Mouse (Mus musculus): ENCODE data around the gene Sp6. TPM values are rescaled to one million over a fixed set of nuclear protein-coding genes. Genes with fewer than 3 reads are reported as not detected.

The Sp6 gene
- polyA plus RNA-seq, 1 experiment from 2014 or later: 0.03 TPM

GRCm38 (mm10) chr11:96982355-96982754 is 30.8 kb upstream of the Sp6 start:
- Histone ChIP-seq H3K9ac (no peak overlapping the region), H3K4me1 (replicated peaks) (peaks cover 27% of the 10 kb centered on the region), H3K27ac (replicated peaks) (no peak overlapping the region), H3K36me3 (replicated peaks) (no peaks in the 10 kb centered on the region), H3K9me3 (replicated peaks) (no peaks in the 10 kb centered on the region), H3K27me3 (peaks cover 39% of the 10 kb centered on the region), H3K4me3 (replicated peaks) (no peak overlapping the region), H3K4me2 (peak overlapping the region; percentile 11; the same call in 1 of the 2 replicates)
- no peak for ATAC-seq (ENCODE audit: insufficient read depth)
- WGBS (ENCODE audit: insufficient replicate concordance): 1% methylated on average over 7 of the region's 7 CpGs

- no peak within 1 kb of the TSS for H3K9ac ChIP-seq
- WGBS (ENCODE audit: insufficient replicate concordance): 67% methylated on average over 7 of the region's 7 CpGs
- H3K27me3 ChIP-seq: peaks cover 44% of the 10 kb centered on the region
These were observed 30.3 kb upstream of the Sp6 start, which contains the start of gene Sp2 for GRCm38 (mm10) chr11:96982859-96983258. TSS of gene Sp2 (minus strand) at chr11:96982959.

GRCm38 (mm10) chr11:96984903-96985302 is 28.3 kb upstream of the Sp6 start:
- peaks cover 19% of the 10 kb centered on the region for H3K4me1 ChIP-seq (replicated peaks)
- H3K36me3 ChIP-seq (replicated peaks): no peaks in the 10 kb centered on the region
- H3K9ac ChIP-seq: no peak overlapping the region
- no peak overlapping the region for H3K4me3 ChIP-seq (replicated peaks)
- 48% methylated on average over 4 of the region's 4 CpGs for WGBS (ENCODE audit: insufficient replicate concordance)
- H3K27me3 ChIP-seq: peaks cover 62% of the 10 kb centered on the region
- no peaks in the 10 kb centered on the region for H3K9me3 ChIP-seq (replicated peaks)
- no peak for ATAC-seq (ENCODE audit: insufficient read depth)
- H3K4me2 ChIP-seq: no peak overlapping the region
- H3K27ac ChIP-seq (replicated peaks): no peak overlapping the region

More at GRCm38 (mm10) chr11:96982859-96983258, 30.3 kb upstream of the Sp6 start, which contains the start of gene Sp2:
- Histone ChIP-seq H3K4me1 (replicated peaks) (peaks cover 30% of the 10 kb centered on the region), H3K4me3 (replicated peaks) (no peak within 1 kb of the TSS), H3K9me3 (replicated peaks) (no peaks in the 10 kb centered on the region), H3K27ac (replicated peaks) (0 out of 2 replicates have a peak within 1 kb of the TSS, but pooled peaks have one; percentile 14), H3K36me3 (replicated peaks) (no peaks in the 10 kb centered on the region), H3K4me2 (peak within 1 kb of the TSS; percentile 11; the same call in 1 of the 2 replicates)
- no peak for ATAC-seq (ENCODE audit: insufficient read depth)

- Histone ChIP-seq H3K4me1 (replicated peaks) (peaks cover 16% of the 10 kb centered on the region), H3K9ac (no peak overlapping the region), H3K27me3 (peaks cover 72% of the 10 kb centered on the region), H3K36me3 (replicated peaks) (no peaks in the 10 kb centered on the region), H3K4me2 (no peak overlapping the region), H3K27ac (replicated peaks) (no peak overlapping the region), H3K9me3 (replicated peaks) (no peaks in the 10 kb centered on the region), H3K4me3 (replicated peaks) (no peak overlapping the region)
- WGBS (ENCODE audit: insufficient replicate concordance): 34% methylated on average over 3 of the region's 3 CpGs
- ATAC-seq (ENCODE audit: insufficient read depth): no peak
These were observed 26.7 kb upstream of the Sp6 start for GRCm38 (mm10) chr11:96986463-96986862.

- H3K4me2 ChIP-seq: peak overlapping the region; percentile 35
- WGBS (ENCODE audit: insufficient replicate concordance): 7% methylated on average over 31 of the region's 31 CpGs
- peaks cover 10% of the 10 kb centered on the region for H3K4me1 ChIP-seq (replicated peaks)
- peaks cover 73% of the 10 kb centered on the region for H3K27me3 ChIP-seq
- no peaks in the 10 kb centered on the region for H3K9me3 ChIP-seq (replicated peaks)
- no peaks in the 10 kb centered on the region for H3K36me3 ChIP-seq (replicated peaks)
- H3K27ac ChIP-seq (replicated peaks): no peak overlapping the region
- H3K9ac ChIP-seq: no peak overlapping the region
- ATAC-seq (ENCODE audit: insufficient read depth): no peak
- H3K4me3 ChIP-seq (replicated peaks): no peak overlapping the region
These were observed 25.1 kb upstream of the Sp6 start for GRCm38 (mm10) chr11:96987873-96988655.

GRCm38 (mm10) chr11:96991501-96991900 is 21.7 kb upstream of the Sp6 start:
- no peaks in the 10 kb centered on the region for H3K36me3 ChIP-seq (replicated peaks)
- H3K4me1 ChIP-seq (replicated peaks): peaks cover 10% of the 10 kb centered on the region
- H3K27me3 ChIP-seq: peaks cover 73% of the 10 kb centered on the region
- H3K4me2 ChIP-seq: no peak overlapping the region
- no peak overlapping the region for H3K9ac ChIP-seq
- no peak for ATAC-seq (ENCODE audit: insufficient read depth)
- H3K4me3 ChIP-seq (replicated peaks): no peak overlapping the region
- H3K9me3 ChIP-seq (replicated peaks): no peaks in the 10 kb centered on the region
- 53% methylated on average over 5 of the region's 5 CpGs for WGBS (ENCODE audit: insufficient replicate concordance)
- H3K27ac ChIP-seq (replicated peaks): no peak overlapping the region

GRCm38 (mm10) chr11:96992722-96993311 is 20.4 kb upstream of the Sp6 start:
- Histone ChIP-seq H3K9me3 (replicated peaks) (no peaks in the 10 kb centered on the region), H3K4me2 (no peak overlapping the region)
- no peak for ATAC-seq (ENCODE audit: insufficient read depth)

GRCm38 (mm10) chr11:96995031-96995430 is 18.2 kb upstream of the Sp6 start:
- H3K27ac ChIP-seq (replicated peaks): no peak overlapping the region
- H3K4me2 ChIP-seq: no peak overlapping the region
- 62% methylated on average over 5 of the region's 5 CpGs for WGBS (ENCODE audit: insufficient replicate concordance)
- H3K4me3 ChIP-seq (replicated peaks): no peak overlapping the region
- no peaks in the 10 kb centered on the region for H3K9me3 ChIP-seq (replicated peaks)
- no peak overlapping the region for H3K9ac ChIP-seq
- H3K27me3 ChIP-seq: peaks cover 76% of the 10 kb centered on the region
- no peaks in the 10 kb centered on the region for H3K36me3 ChIP-seq (replicated peaks)
- peaks cover 6% of the 10 kb centered on the region for H3K4me1 ChIP-seq (replicated peaks)
- ATAC-seq (ENCODE audit: insufficient read depth): no peak

More at GRCm38 (mm10) chr11:96992722-96993311, 20.4 kb upstream of the Sp6 start:
- Histone ChIP-seq H3K9ac (no peak overlapping the region), H3K4me3 (replicated peaks) (no peak overlapping the region), H3K4me1 (replicated peaks) (peaks cover 14% of the 10 kb centered on the region), H3K27me3 (peaks cover 73% of the 10 kb centered on the region), H3K36me3 (replicated peaks) (no peaks in the 10 kb centered on the region), H3K27ac (replicated peaks) (no peak overlapping the region)
- WGBS (ENCODE audit: insufficient replicate concordance): 15% methylated on average over 8 of the region's 8 CpGs

GRCm38 (mm10) chr11:96995836-96996772 is 17.1 kb upstream of the Sp6 start:
- H3K9ac ChIP-seq: no peak overlapping the region
- H3K36me3 ChIP-seq (replicated peaks): no peaks in the 10 kb centered on the region
- H3K9me3 ChIP-seq (replicated peaks): no peaks in the 10 kb centered on the region
- no peak overlapping the region for H3K27ac ChIP-seq (replicated peaks)
- ATAC-seq (ENCODE audit: insufficient read depth): no peak
- peaks cover 6% of the 10 kb centered on the region for H3K4me1 ChIP-seq (replicated peaks)
- WGBS (ENCODE audit: insufficient replicate concordance): 39% methylated on average over 15 of the region's 15 CpGs
- H3K27me3 ChIP-seq: peaks cover 76% of the 10 kb centered on the region
- H3K4me2 ChIP-seq: no peak overlapping the region
- H3K4me3 ChIP-seq (replicated peaks): no peak overlapping the region

- 29% methylated on average over 17 of the region's 17 CpGs for WGBS (ENCODE audit: insufficient replicate concordance)
These were observed 16.3 kb upstream of the Sp6 start for GRCm38 (mm10) chr11:96996773-96997379.

More at GRCm38 (mm10) chr11:96996773-96997379, 16.3 kb upstream of the Sp6 start:
- peak overlapping the region; percentile 58 for H3K4me2 ChIP-seq
- H3K27me3 ChIP-seq: peaks cover 79% of the 10 kb centered on the region
- H3K4me3 ChIP-seq (replicated peaks): peak overlapping the region; percentile 27; the same call in 1 of the 2 replicates
- ATAC-seq (ENCODE audit: insufficient read depth): no peak; the same call in none of the 2 replicates
- H3K9me3 ChIP-seq (replicated peaks): no peaks in the 10 kb centered on the region
- H3K9ac ChIP-seq: peak overlapping the region; percentile 4; the same call in 1 of the 2 replicates
- peaks cover 6% of the 10 kb centered on the region for H3K4me1 ChIP-seq (replicated peaks)
- H3K36me3 ChIP-seq (replicated peaks): no peaks in the 10 kb centered on the region
- H3K27ac ChIP-seq (replicated peaks): no peak overlapping the region

All from liver, embryonic 15.5 days (tissue).